Mouse (Mus musculus) left cerebral cortex, adult 2 months (tissue): ENCODE data around the gene Atp6v0b. TPM values are rescaled to one million over a fixed set of nuclear protein-coding genes. Genes with fewer than 3 reads are reported as not detected.

Experiments
- DNase-seq, 2 experiments: peaks; one replicate each; pipeline ENCODE4 v3.0.0; 2021 to 2022; ENCODE audit warnings: low spot score in 2 of 2, mixed read lengths in 1 of 2; ENCODE audit errors: extremely low spot score in 1 of 2
- H3K27ac ChIP-seq: fragments of 200-600 bp; 2 replicates; pipeline ENCODE4 v1.8.1; 2022
- H3K4me3 ChIP-seq: fragments of 200-600 bp; 2 replicates; pipeline ENCODE4 v1.8.1; 2022
- CTCF ChIP-seq: fragments of 200-600 bp; IDR thresholded peaks from 2 replicates; pipeline ENCODE4 v1.8.1; 2022; ENCODE audit warnings: antibody characterized with exemption, mild to moderate bottlenecking, moderate library complexity
- intact Hi-C: fragments of 180-260 bp; cut with DNase I; formaldehyde crosslinking; loops from one replicate; pipeline ENCODE4 v1.15.1; 2025
- total RNA-seq, 2 experiments: library from RNA; stranded (reverse); gene quantifications; 2 replicates each; pipeline ENCODE4 v1.2.3; 2021

Gene Atp6v0b
- total RNA-seq, 2 experiments from 2014 or later: 430 to 462 TPM

GRCm38 (mm10) chr4:117886644-117887043 lies 489 bp downstream of the Atp6v0b start:
- no peak for TF ChIP-seq CTCF
- peak overlapping the region; percentile 97 for H3K27ac ChIP-seq
- no peak for DNase-seq
- H3K4me3 ChIP-seq: peak overlapping the region; percentile 89
- intact Hi-C loops: loop anchor here (2.0 kb wide), 1 partner anchor 28 kb away; the partner anchor contains the start of gene Ipo13

- no peak overlapping the region for H3K27ac ChIP-seq
- no peak for DNase-seq
- intact Hi-C loops: loop anchor here (2.0 kb wide), 1 partner anchor 29 kb away; the partner anchor contains the start of gene Ipo13
- peak overlapping the region; percentile 89 for H3K4me3 ChIP-seq
- TF ChIP-seq CTCF: no peak
These were observed 1.1 kb downstream of the Atp6v0b start for GRCm38 (mm10) chr4:117885994-117886393.

GRCm38 (mm10) chr4:117885093-117885492 lies 2.0 kb downstream of the Atp6v0b start:
- no peak for DNase-seq
- Histone ChIP-seq H3K4me3 (no peak overlapping the region), H3K27ac (no peak overlapping the region)
- intact Hi-C loops: no loop called here
- TF ChIP-seq CTCF: no peak

GRCm38 (mm10) chr4:117884146-117884545 lies 3.0 kb downstream of the Atp6v0b start:
- Histone ChIP-seq H3K27ac (no peak overlapping the region), H3K4me3 (peak overlapping the region; percentile 75)
- DNase-seq: no peak
- intact Hi-C loops: no loop called here
- no peak for TF ChIP-seq CTCF

- Histone ChIP-seq H3K27ac (peak within 1 kb of the TSS; percentile 93), H3K4me3 (peak within 1 kb of the TSS; percentile 75)
- peak; percentile 33 for TF ChIP-seq CTCF
- DNase-seq: peak; percentile 74 to 79
- intact Hi-C loops: no loop called here
These were observed 4.1 kb downstream of the Atp6v0b start, which contains the start of gene B4galt2 for GRCm38 (mm10) chr4:117882701-117883691. TSS of gene B4galt2 (minus strand) at chr4:117883487.

- intact Hi-C loops: no loop called here
- DNase-seq: no peak
- TF ChIP-seq CTCF: no peak
These were observed 8.4 kb downstream of the Atp6v0b start for GRCm38 (mm10) chr4:117878703-117879102.

GRCm38 (mm10) chr4:117878301-117878700 lies 8.8 kb downstream of the Atp6v0b start:
- no peak for TF ChIP-seq CTCF
- DNase-seq: no peak
- Histone ChIP-seq H3K27ac (no peak overlapping the region), H3K4me3 (no peak overlapping the region)
- intact Hi-C loops: no loop called here

More at GRCm38 (mm10) chr4:117878703-117879102, 8.4 kb downstream of the Atp6v0b start:
- Histone ChIP-seq H3K27ac (no peak overlapping the region), H3K4me3 (no peak overlapping the region)

GRCm38 (mm10) chr4:117873615-117874014 lies 13.5 kb downstream of the Atp6v0b start:
- intact Hi-C loops: no loop called here
- no peak overlapping the region for H3K27ac ChIP-seq
- DNase-seq: no peak
- no peak overlapping the region for H3K4me3 ChIP-seq
- no peak for TF ChIP-seq CTCF

GRCm38 (mm10) chr4:117872471-117872886 lies 14.7 kb downstream of the Atp6v0b start, which contains the start of gene Ccdc24:
TSS of gene Ccdc24 (minus strand) at chr4:117872557.
- DNase-seq: no peak
- no peak for TF ChIP-seq CTCF
- Histone ChIP-seq H3K27ac (no peak within 1 kb of the TSS), H3K4me3 (no peak within 1 kb of the TSS)
- intact Hi-C loops: no loop called here

GRCm38 (mm10) chr4:117871787-117872186 lies 15.3 kb downstream of the Atp6v0b start:
- H3K27ac ChIP-seq: no peak overlapping the region
- DNase-seq: no peak
- intact Hi-C loops: no loop called here
- no peak overlapping the region for H3K4me3 ChIP-seq
- no peak for TF ChIP-seq CTCF

- no peak overlapping the region for H3K27ac ChIP-seq
- TF ChIP-seq CTCF: no peak
- DNase-seq: no peak
- intact Hi-C loops: no loop called here
- no peak overlapping the region for H3K4me3 ChIP-seq
These were observed 16.7 kb downstream of the Atp6v0b start for GRCm38 (mm10) chr4:117870437-117870836.

- no peak overlapping the region for H3K27ac ChIP-seq
- no peak for DNase-seq
- no peak overlapping the region for H3K4me3 ChIP-seq
- intact Hi-C loops: no loop called here
- no peak for TF ChIP-seq CTCF
These were observed 17.8 kb downstream of the Atp6v0b start for GRCm38 (mm10) chr4:117869317-117869716.
